Mouse (Mus musculus) MEL (cell line): ENCODE measurements around the gene Kcnk2. TPM values are rescaled to one million over a fixed set of nuclear protein-coding genes. Genes with fewer than 3 reads are reported as not detected.

ENCODE experiments used
- DNase-seq: peaks from one replicate; pipeline ENCODE4 v3.0.0; 2011; ENCODE audit warnings: low read depth, low spot score
- H3K27ac ChIP-seq: 2 replicates; pipeline ENCODE4 v1.5.1; 2012; ENCODE audit warnings: low read depth, mild to moderate bottlenecking, control low read depth, low read length, moderate library complexity; ENCODE audit not compliant: control insufficient read depth
- H3K27me3 ChIP-seq, 2 experiments: fragments of 150-350 bp in 1 of 2; sonication (generic) in 1 of 2; 2 replicates each; pipeline ENCODE4 v1.6.1; 2012; ENCODE audit warnings: low read length in 2 of 2, mild to moderate bottlenecking in 2 of 2, improper control_type of control experiment in 1 of 2, moderate library complexity in 1 of 2; ENCODE audit not compliant: insufficient read depth in 2 of 2, control insufficient read depth in 1 of 2
- H3K36me3 ChIP-seq, 2 experiments: 2 replicates each; pipeline ENCODE4 v1.6.1; 2012 to 2014; ENCODE audit warnings: low read length in 2 of 2, improper control_type of control experiment in 1 of 2, inconsistent platforms in 1 of 2, mild to moderate bottlenecking in 1 of 2; ENCODE audit not compliant: insufficient read depth in 2 of 2, control insufficient read depth in 1 of 2
- H3K4me1 ChIP-seq, 2 experiments: fragments of 150-350 bp in 1 of 2; sonication (generic) in 1 of 2; 2 replicates each; pipeline ENCODE4 v1.6.1; 2012; ENCODE audit warnings: low read length in 2 of 2, improper control_type of control experiment in 1 of 2, mild to moderate bottlenecking in 1 of 2; ENCODE audit not compliant: insufficient read depth in 2 of 2, control insufficient read depth in 1 of 2
- H3K4me3 ChIP-seq, 2 experiments: fragments of 150-350 bp in 1 of 2; sonication (generic) in 1 of 2; 2 replicates each; pipeline ENCODE4 v1.5.1; 2012; ENCODE audit warnings: low read depth in 2 of 2, low read length in 2 of 2, mild to moderate bottlenecking in 2 of 2, moderate library complexity in 2 of 2, control low read depth in 1 of 2, improper control_type of control experiment in 1 of 2; ENCODE audit not compliant: control insufficient read depth in 1 of 2, insufficient read depth in 1 of 2
- H3K79me2 ChIP-seq: 2 replicates; pipeline ENCODE4 v1.6.1; 2012; ENCODE audit warnings: mild to moderate bottlenecking, low read length, moderate library complexity; ENCODE audit not compliant: control insufficient read depth, poor library complexity, insufficient read depth
- H3K9ac ChIP-seq: 2 replicates; pipeline ENCODE4 v1.6.1; 2012; ENCODE audit warnings: low read depth, mild to moderate bottlenecking, control low read depth, low read length, moderate library complexity; ENCODE audit not compliant: control insufficient read depth, poor library complexity, severe bottlenecking
- H3K9me3 ChIP-seq: fragments of 150-350 bp; sonication (generic); replicated peaks from 2 replicates; pipeline ENCODE4 v1.6.1; 2012; ENCODE audit warnings: mild to moderate bottlenecking, low read length, improper control_type of control experiment, moderate library complexity; ENCODE audit not compliant: insufficient read depth
- CHD2 ChIP-seq: IDR thresholded peaks from 2 replicates; pipeline ENCODE4 v1.6.1; 2011; ENCODE audit warnings: low read length, improper control_type of control experiment
- CTCF ChIP-seq, 3 experiments: IDR thresholded peaks in 2 of 3; conservative IDR thresholded peaks in 1 of 3; 2 replicates each; pipeline ENCODE4 v1.5.1; 2011 to 2012; ENCODE audit warnings: low read length in 3 of 3, low read depth in 2 of 3, mild to moderate bottlenecking in 2 of 3, improper control_type of control experiment in 1 of 3, inconsistent platforms in 1 of 3, mixed read lengths in 1 of 3, moderate library complexity in 1 of 3; ENCODE audit not compliant: control insufficient read depth in 1 of 3, insufficient read depth in 1 of 3, poor library complexity in 1 of 3, severe bottlenecking in 1 of 3
- ELF1 ChIP-seq: IDR thresholded peaks from 2 replicates; pipeline ENCODE4 v1.6.1; 2014; ENCODE audit warnings: low read depth, mild to moderate bottlenecking, inconsistent platforms, low read length, improper control_type of control experiment, moderate library complexity
- ETS1 ChIP-seq: IDR thresholded peaks from 2 replicates; pipeline ENCODE4 v1.6.1; 2012; ENCODE audit warnings: low read depth, mild to moderate bottlenecking, inconsistent platforms, low read length, improper control_type of control experiment, moderate library complexity
- KAT2A ChIP-seq: conservative IDR thresholded peaks from 2 replicates; pipeline ENCODE4 v1.6.1; 2012; ENCODE audit warnings: low read depth, low read length, improper control_type of control experiment, inconsistent platforms
- MAX ChIP-seq: IDR thresholded peaks from 2 replicates; pipeline ENCODE4 v1.6.1; 2011; ENCODE audit warnings: low read length, improper control_type of control experiment
- MEF2A ChIP-seq: IDR thresholded peaks from 2 replicates; pipeline ENCODE4 v1.6.1; 2014; ENCODE audit warnings: low read depth, mild to moderate bottlenecking, inconsistent platforms, low read length, improper control_type of control experiment; ENCODE audit not compliant: poor library complexity, insufficient replicate concordance, severe bottlenecking; ENCODE audit errors: extremely low read depth
- MXI1 ChIP-seq: IDR thresholded peaks from 2 replicates; pipeline ENCODE4 v1.6.1; 2011; ENCODE audit warnings: mild to moderate bottlenecking, low read depth, low read length, improper control_type of control experiment
- MYB ChIP-seq: IDR thresholded peaks from 2 replicates; pipeline ENCODE4 v1.6.1; 2011; ENCODE audit warnings: mild to moderate bottlenecking, low read depth, low read length, improper control_type of control experiment
- NELFE ChIP-seq: IDR thresholded peaks from 2 replicates; pipeline ENCODE4 v1.6.1; 2011; ENCODE audit warnings: low read depth, low read length, improper control_type of control experiment
- NRF1 ChIP-seq: IDR thresholded peaks from 2 replicates; pipeline ENCODE4 v1.6.1; 2014; ENCODE audit warnings: low read depth, mild to moderate bottlenecking, inconsistent platforms, low read length, improper control_type of control experiment, moderate library complexity; ENCODE audit not compliant: poor library complexity, insufficient read depth, severe bottlenecking
- POLR2AphosphoS2 ChIP-seq: IDR thresholded peaks from 2 replicates; pipeline ENCODE4 v1.6.1; 2011; ENCODE audit warnings: low read length, improper control_type of control experiment
- RCOR1 ChIP-seq: IDR thresholded peaks from 2 replicates; pipeline ENCODE4 v1.6.1; 2012; ENCODE audit warnings: low read depth, mild to moderate bottlenecking, inconsistent platforms, low read length, improper control_type of control experiment
- SIN3A ChIP-seq: IDR thresholded peaks from 2 replicates; pipeline ENCODE4 v1.6.1; 2012; ENCODE audit warnings: low read length, improper control_type of control experiment, inconsistent platforms
- SMC3 ChIP-seq: IDR thresholded peaks from 2 replicates; pipeline ENCODE4 v1.6.1; 2011; ENCODE audit warnings: low read depth, low read length, improper control_type of control experiment
- TBP ChIP-seq: IDR thresholded peaks from 2 replicates; pipeline ENCODE4 v1.8.0; 2011; ENCODE audit warnings: low read depth, low read length, improper control_type of control experiment
- USF1 ChIP-seq: IDR thresholded peaks from 2 replicates; pipeline ENCODE4 v1.6.1; 2014; ENCODE audit warnings: low read depth, mild to moderate bottlenecking, inconsistent platforms, low read length, improper control_type of control experiment, moderate library complexity
- ZKSCAN1 ChIP-seq: IDR thresholded peaks from 2 replicates; pipeline ENCODE4 v1.6.1; 2012; ENCODE audit warnings: low read depth, mild to moderate bottlenecking, inconsistent platforms, low read length, improper control_type of control experiment, moderate library complexity
- ZMIZ1 ChIP-seq: IDR thresholded peaks from 2 replicates; pipeline ENCODE4 v1.6.1; 2012; ENCODE audit warnings: low read depth, mild to moderate bottlenecking, inconsistent platforms, low read length, improper control_type of control experiment, moderate library complexity
- ZNF384 ChIP-seq: IDR thresholded peaks from 2 replicates; pipeline ENCODE4 v1.6.1; 2012; ENCODE audit warnings: low read depth, mild to moderate bottlenecking, inconsistent platforms, low read length, improper control_type of control experiment
- polyA plus RNA-seq, 2 experiments: library from polyadenylated mRNA; stranded (reverse) in 1 of 2; unstranded in 1 of 2; fragments of >175 nt in 1 of 2; fragments of >200 nt in 1 of 2; gene quantifications; 2 replicates each; pipeline versions ENCODE4 v1.2.1 to v1.2.4; 2012; ENCODE audit warnings: low replicate concordance in 2 of 2, low read depth in 1 of 2; ENCODE audit not compliant: insufficient read length in 2 of 2, insufficient read depth in 1 of 2, missing spikeins in 1 of 2
- total RNA-seq: library from RNA; depleted of rRNA; stranded (reverse); fragments of 300-350 nt; gene quantifications from 2 replicates; pipeline ENCODE4 v1.2.3, GENCODE M21; 2012

The Kcnk2 gene
- total and polyA plus RNA-seq, 3 experiments, result not detected

DNA sequence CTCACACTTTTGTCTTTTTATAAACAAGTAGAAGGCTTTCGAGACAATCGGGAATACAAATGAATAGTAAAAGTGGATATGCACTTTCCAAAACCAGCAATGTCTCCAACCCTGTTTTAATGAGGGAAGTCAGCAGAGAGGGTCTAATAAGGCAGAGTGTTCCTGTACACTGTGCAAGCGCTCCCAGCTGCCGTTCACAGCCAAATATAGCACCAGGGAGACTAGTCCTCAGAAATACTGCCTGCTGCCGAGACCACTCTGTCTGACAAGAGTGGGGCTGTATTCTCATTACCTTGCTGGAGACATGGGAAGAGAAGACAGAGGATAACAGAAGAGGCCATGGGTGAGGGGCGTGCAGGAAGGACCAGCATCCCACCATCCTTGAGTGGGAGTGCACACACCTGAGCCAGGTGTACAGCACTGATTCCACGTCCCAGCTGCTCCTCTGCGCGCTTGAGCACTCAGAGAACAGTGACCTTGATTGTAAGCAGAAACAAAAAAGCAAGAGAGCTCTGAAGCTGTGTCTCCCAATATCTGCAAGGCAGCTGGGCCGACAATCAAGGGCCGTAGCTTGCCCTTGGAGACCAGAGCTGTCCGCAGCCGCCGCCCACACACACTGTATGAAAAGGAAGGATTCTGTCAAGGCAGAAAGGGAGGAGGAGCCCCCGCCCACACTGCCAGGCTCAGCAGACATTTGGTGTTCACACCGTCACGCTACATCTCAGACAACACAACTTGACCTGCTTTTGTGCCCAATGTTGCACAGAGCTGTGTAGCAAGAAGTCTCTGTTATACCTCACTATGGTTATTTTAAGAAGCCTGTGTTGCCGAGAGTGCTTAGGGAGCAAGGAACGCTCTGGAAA lies 173.6 kb downstream of the Kcnk2 start:
- no peaks in the 10 kb centered on the region for H3K9me3 ChIP-seq
- no peaks in the 10 kb centered on the region for H3K36me3 ChIP-seq
- DNase-seq, result no peak
- H3K79me2 ChIP-seq, result no peaks in the 10 kb centered on the region
- H3K27me3 ChIP-seq, result no peaks in the 10 kb centered on the region
- H3K9ac ChIP-seq, result no peak overlapping the region
- TF ChIP-seq NRF1 (no peak), NELFE (no peak), USF1 (no peak), ZKSCAN1 (no peak), MEF2A (no peak), SIN3A (no peak), RCOR1 (no peak), ZMIZ1 (no peak), ZNF384 (no peak), CHD2 (no peak), MXI1 (no peak), MYB (no peak), POLR2AphosphoS2 (no peak), CTCF (IDR thresholded peaks at IDR 0.05 in 2 of 3, conservative IDR thresholded peaks at IDR 0.05 in 1 of 3; ENCODE audit: control insufficient read depth in 1 of 3, insufficient read depth in 1 of 3, low read depth in 2 of 3, low read length in 3 of 3, poor library complexity in 1 of 3, severe bottlenecking in 1 of 3) (no peak), KAT2A (no peak)
- no peak overlapping the region for H3K27ac ChIP-seq
- no peaks in the 10 kb centered on the region for H3K4me1 ChIP-seq
- H3K4me3 ChIP-seq, result no peak overlapping the region

DNA sequence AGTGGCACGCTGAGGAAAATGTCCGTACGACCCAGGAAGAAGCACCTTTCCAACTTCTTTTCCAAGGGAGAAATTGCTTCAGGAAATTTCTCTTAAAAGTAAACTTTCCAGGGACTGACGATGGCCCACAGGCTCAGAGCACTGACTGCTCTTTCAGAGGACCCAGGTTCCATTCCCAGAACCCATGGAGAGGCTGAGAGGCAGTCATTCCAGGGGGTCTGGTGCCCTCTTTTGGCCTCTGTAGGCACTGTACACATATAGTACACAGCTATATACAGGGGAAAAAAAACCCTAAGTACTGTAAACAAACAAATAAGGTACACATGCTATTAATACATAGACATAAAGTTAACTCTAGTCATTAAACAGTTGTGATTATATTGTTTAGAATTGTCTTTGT lies 174.6 kb downstream of the Kcnk2 start:
- Histone ChIP-seq H3K4me1 (no peaks in the 10 kb centered on the region), H3K4me3 (no peak overlapping the region), H3K79me2 (no peaks in the 10 kb centered on the region), H3K9ac (no peak overlapping the region), H3K27ac (no peak overlapping the region), H3K9me3 (no peaks in the 10 kb centered on the region), H3K36me3 (no peaks in the 10 kb centered on the region), H3K27me3 (no peaks in the 10 kb centered on the region)
- TF ChIP-seq NRF1, result no peak
- no peak for TF ChIP-seq CTCF (IDR thresholded peaks at IDR 0.05 in 2 of 3, conservative IDR thresholded peaks at IDR 0.05 in 1 of 3; ENCODE audit: control insufficient read depth in 1 of 3, insufficient read depth in 1 of 3, low read depth in 2 of 3, low read length in 3 of 3, poor library complexity in 1 of 3, severe bottlenecking in 1 of 3)
- TF ChIP-seq MAX, result no peak
- TF ChIP-seq ZMIZ1, result no peak
- no peak for TF ChIP-seq SMC3
- no peak for TF ChIP-seq ZNF384
- TF ChIP-seq ELF1, result no peak
- no peak for TF ChIP-seq ETS1
- TF ChIP-seq TBP, result no peak
- TF ChIP-seq MYB, result no peak
- no peak for TF ChIP-seq RCOR1
- DNase-seq, result no peak
